Comparison of ENCODE assay signal across 29 mouse cellular contexts in genomic region chr17:80368606-80369005, GRCm38 (mm10). TPM values are rescaled to one million over a fixed set of nuclear protein-coding genes. Genes with fewer than 3 reads are reported as not detected.
DNase-seq lines count a peak whose midpoint lies in the region; ATAC-seq and TF ChIP-seq lines count a peak whose summit lies in the region.
"Had no signal": no experiment of that assay in that cellular context is flagged by ENCODE, and none has a peak within 500 bp of the region (broad histone marks: within the 10 kb centered on the region; RNA-seq: fewer than 3 reads in every experiment).

No protein-coding gene starts in this region.

- H3K9me3 ChIP-seq in lung, postnatal 0 days (ENCODE audit: low read length) = no peaks in the 10 kb centered on the region
- H3K9me3 ChIP-seq: embryonic facial prominence, embryonic 13.5 days; embryonic facial prominence, embryonic 15.5 days; forebrain, embryonic 10.5 days; forebrain, embryonic 12.5 days had no signal

- ATAC-seq in neutrophil, adult 5-6 weeks (ENCODE audit: extremely low read depth, insufficient number of reproducible peaks, low FRiP score, poor library complexity, severe bottlenecking) = peak; percentile 27
- ATAC-seq in lung, postnatal 0 days = no peak
- ATAC-seq: activated CD4-positive, CD25-positive, alpha-beta regulatory T cell, adult 4 months; forebrain, embryonic 14.5 days; forebrain, embryonic 16.5 days; Patski had no signal

- no peaks in the 10 kb centered on the region for H3K27me3 ChIP-seq in lung, postnatal 0 days (replicated peaks; ENCODE audit: insufficient read depth, low read length)
- H3K27me3 ChIP-seq: embryonic facial prominence, embryonic 13.5 days; embryonic facial prominence, embryonic 15.5 days had no signal

- H3K4me2 ChIP-seq in lung, postnatal 0 days (replicated peaks; ENCODE audit: low read depth, low read length) = no peak overlapping the region
- H3K4me2 ChIP-seq: embryonic facial prominence, embryonic 13.5 days; embryonic facial prominence, embryonic 15.5 days; forebrain, embryonic 12.5 days had no signal

- intact Hi-C loops in heart, postnatal 25 days (cut with DNase I) = no loop called here
- intact Hi-C loops in left cerebral cortex, postnatal 36 days (cut with DNase I) = no loop called here

- H3K27ac ChIP-seq in lung, postnatal 0 days (ENCODE audit: low read length) = no peak overlapping the region
- H3K27ac ChIP-seq: embryonic facial prominence, embryonic 13.5 days; embryonic facial prominence, embryonic 15.5 days; forebrain, embryonic 10.5 days; forebrain, embryonic 12.5 days had no signal

- no peak overlapping the region for H3K4me3 ChIP-seq in lung, postnatal 0 days (ENCODE audit: low read depth, low read length)
- H3K4me3 ChIP-seq: embryonic facial prominence, embryonic 13.5 days; embryonic facial prominence, embryonic 15.5 days; erythroblast, embryonic 14.5 days; forebrain, embryonic 10.5 days; forebrain, embryonic 12.5 days had no signal

- 73% methylated on average over 9 of the region's 9 CpGs for WGBS in lung, postnatal 0 days

- TF ChIP-seq EP300 in lung, postnatal 0 days (IDR thresholded peaks at IDR 0.05) = no peak

- H3K9ac ChIP-seq in lung, postnatal 0 days (replicated peaks; ENCODE audit: low read depth) = no peak overlapping the region
- H3K9ac ChIP-seq: embryonic facial prominence, embryonic 13.5 days; embryonic facial prominence, embryonic 15.5 days; forebrain, embryonic 12.5 days had no signal

- 0 out of 2 replicates have a peak, but pooled peaks cover 5% of the 10 kb centered on the region for H3K4me1 ChIP-seq in lung, postnatal 0 days (ENCODE audit: insufficient read depth, low read depth, low read length)

- no peaks in the 10 kb centered on the region for H3K36me3 ChIP-seq in lung, postnatal 0 days (ENCODE audit: insufficient read depth, low read length)
- H3K36me3 ChIP-seq: embryonic facial prominence, embryonic 13.5 days; embryonic facial prominence, embryonic 15.5 days; forebrain, embryonic 10.5 days; forebrain, embryonic 12.5 days; G1E had no signal

- no peak for TF ChIP-seq CTCF in lung, postnatal 0 days (IDR thresholded peaks at IDR 0.05)

- DNase-seq in heart, adult 11 months = peak; percentile 80
- no peak for DNase-seq in heart, postnatal 25 days (ENCODE audit: low spot score)
- peak; percentile 10 to 14 for DNase-seq in spleen, postnatal 36 days (ENCODE audit: low spot score in 2 of 2)
- DNase-seq in spleen, adult 18-20 months = no peak
- DNase-seq in lung, postnatal 0 days (ENCODE audit: low spot score) = no peak
- DNase-seq in left cerebral cortex, postnatal 36 days (ENCODE audit: low spot score in 2 of 2) = no peak
- DNase-seq: adrenal gland, adult 8-10 months; adrenal gland, postnatal 14 days; cerebellum, adult 11 months; cerebellum, adult 18-20 months; cerebellum, adult 8-10 months; cerebellum, adult 9-11 months; cerebellum, postnatal 14 days; cerebellum, postnatal 36 days; embryo, embryonic 11 days had no signal

RNA-seq across cellular contexts. Expression of gene Gm10190, which starts 4.7 kb away (rescaled TPM):
- total RNA-seq in heart, postnatal 25 days (2021) = not detected
- total RNA-seq in neutrophil, adult 5-6 weeks (2017) = not detected in 2 replicates
- 1.4 and 1.6 TPM in 2 replicates for polyA plus RNA-seq in lung, postnatal 0 days (2015; fragmentation: Nextera tagmentation; extraction: Ambion mirVana)
- total RNA-seq in left cerebral cortex, postnatal 36 days (2021) = 1 to 10 TPM; 1.3 to 2.2 TPM
- total RNA-seq: adrenal gland, adult 18-20 months; common myeloid progenitor, adult 5-6 weeks; G1E had no signal
- polyA plus RNA-seq: activated CD4-positive, CD25-positive, alpha-beta regulatory T cell, adult 4 months; C2C12; erythroblast, embryonic 14.5 days; G1E; Patski had no signal

Comparison
In these comparisons a context has a peak if more than half of its experiments do, and no peak if none do; other contexts are left out.
1. DNase-seq: peak in heart, adult 11 months (single experiment) and spleen, postnatal 36 days (2 of 2); none in heart, postnatal 25 days (single experiment), spleen, adult 18-20 months (0 of 2), lung, postnatal 0 days (single experiment) and left cerebral cortex, postnatal 36 days (0 of 2).